Mouse (Mus musculus): ENCODE data around the gene Snx9.

Gene Snx9

GRCm38 (mm10) chr17:5806823-5807222, 34.3 kb upstream of the Snx9 start:
- no peak for DNase-seq (ENCODE audit: low spot score in 2 of 2)

GRCm38 (mm10) chr17:5807847-5808386, 33.2 kb upstream of the Snx9 start:
- DNase-seq (ENCODE audit: low spot score in 2 of 2): no peak

DNA sequence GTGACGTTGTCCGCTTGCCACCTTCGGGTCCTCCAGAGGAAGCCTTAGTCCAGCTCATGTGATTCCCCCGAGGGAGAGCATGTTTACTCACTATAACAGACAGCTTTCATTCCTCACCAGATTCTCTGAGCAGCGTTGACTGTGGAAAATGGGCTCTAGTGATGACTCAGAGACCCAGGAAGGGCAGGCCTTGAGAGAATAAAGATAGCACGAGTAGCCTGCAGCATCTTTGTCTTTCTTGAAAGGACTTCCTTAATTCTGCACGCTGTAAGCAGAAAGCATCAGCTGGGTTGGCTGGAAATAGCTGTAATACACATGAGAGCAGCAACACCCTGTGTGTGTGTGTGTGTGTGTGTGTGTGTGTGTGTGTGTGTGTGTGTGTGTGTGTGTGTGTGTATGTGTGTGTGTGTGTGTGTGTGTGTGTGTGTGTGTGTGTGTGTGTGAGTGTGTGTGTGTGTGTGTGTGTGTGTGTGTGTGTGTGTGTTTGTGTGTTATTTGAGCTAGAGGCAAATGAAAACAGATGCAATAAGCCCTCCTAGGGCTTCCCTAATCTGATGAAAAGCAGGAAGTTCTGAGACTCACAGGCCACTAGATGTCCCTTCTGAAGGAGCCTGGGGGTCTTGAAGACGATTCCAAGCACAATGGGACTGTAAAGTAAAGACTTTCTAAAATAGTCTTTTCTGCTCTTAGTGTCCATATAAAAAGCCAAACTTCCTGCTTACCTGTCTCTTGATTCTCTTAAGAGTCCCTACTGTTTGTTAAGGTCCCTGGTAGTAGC, 27.1 kb upstream of the Snx9 start:
- DNase-seq (ENCODE audit: low spot score in 2 of 2): no peak

- no peak for DNase-seq (ENCODE audit: low spot score in 2 of 2)
Observed at GRCm38 (mm10) chr17:5814641-5814920, 26.5 kb upstream of the Snx9 start.

DNA sequence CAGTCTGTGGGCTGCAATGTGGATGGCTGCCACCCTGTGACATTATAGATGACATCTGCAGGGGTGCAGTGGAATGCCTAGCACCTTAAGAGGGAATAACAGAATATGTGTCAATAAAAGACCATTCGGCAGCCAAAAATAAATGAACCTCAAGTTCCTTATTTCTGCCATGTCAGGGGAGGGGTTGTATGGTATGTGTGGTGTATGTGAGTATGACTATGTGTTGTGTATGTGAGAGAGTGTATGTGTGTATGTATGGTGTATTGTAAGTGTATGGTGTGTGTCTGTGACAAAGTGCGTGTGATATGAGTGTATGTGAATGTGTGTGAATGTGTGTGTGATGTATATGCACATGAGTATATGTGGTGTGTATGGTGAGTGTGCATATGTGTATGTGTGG, 23.3 kb upstream of the Snx9 start:
- DNase-seq (ENCODE audit: low spot score in 2 of 2): no peak

GRCm38 (mm10) chr17:5819105-5819504, 22.0 kb upstream of the Snx9 start:
- DNase-seq (ENCODE audit: low spot score in 2 of 2): no peak

DNA sequence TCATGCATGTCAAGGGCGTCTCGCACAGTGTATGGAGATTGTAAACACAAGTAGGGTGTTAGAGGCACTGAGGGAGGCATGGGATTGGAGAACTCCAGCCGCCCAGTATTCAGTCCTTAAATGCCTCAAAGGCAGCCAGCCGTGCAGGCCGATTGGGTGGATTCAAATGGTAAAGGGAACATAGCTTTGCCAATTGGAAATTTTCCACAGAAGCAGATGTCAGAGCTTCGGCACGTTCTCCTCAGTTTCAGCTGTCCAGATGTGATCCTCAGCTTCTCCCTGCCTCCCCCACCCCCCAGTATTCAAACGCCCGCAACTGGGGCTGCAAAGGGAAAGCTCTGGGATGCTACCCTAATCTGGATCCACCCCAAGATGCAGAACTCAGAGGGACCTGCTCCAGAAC, 21.3 kb upstream of the Snx9 start:
- DNase-seq (ENCODE audit: low spot score in 2 of 2): no peak

- DNase-seq (ENCODE audit: low spot score in 2 of 2): no peak
Observed at GRCm38 (mm10) chr17:5822541-5822940, 18.6 kb upstream of the Snx9 start.

DNA sequence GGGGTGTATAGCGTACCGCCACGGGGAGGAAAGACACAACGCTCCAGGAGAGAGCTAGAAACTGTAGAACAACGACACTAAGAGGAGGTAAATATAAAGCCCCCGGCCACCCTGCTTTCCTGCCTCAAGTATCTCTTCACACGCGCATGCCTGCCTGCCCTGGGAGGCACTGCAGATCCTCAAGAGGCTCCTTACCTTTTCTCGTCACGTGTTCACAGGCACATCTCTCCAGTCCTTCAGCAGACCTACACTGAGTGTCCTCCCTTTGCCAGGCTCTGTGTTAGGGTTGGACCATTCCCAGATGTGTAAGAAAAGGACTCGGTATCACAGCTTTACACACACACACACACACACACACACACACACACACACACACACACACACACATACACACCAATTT, 18.1 kb upstream of the Snx9 start:
- no peak for DNase-seq (ENCODE audit: low spot score in 2 of 2)

GRCm38 (mm10) chr17:5827836-5828582, 13.1 kb upstream of the Snx9 start:
- DNase-seq (ENCODE audit: low spot score in 2 of 2): no peak

DNA sequence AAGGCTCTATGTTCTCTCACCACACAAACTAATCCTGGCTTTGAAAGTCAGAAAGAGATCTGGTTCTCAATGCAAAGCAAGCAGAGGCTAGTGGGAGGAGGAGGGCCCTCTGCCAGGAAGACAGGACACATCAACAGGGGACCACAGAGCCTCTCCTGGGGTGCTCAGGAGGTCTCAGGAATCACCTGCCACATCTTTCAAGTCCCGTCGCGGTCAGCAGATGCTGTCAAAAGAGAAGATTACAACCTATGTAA, 12.6 kb upstream of the Snx9 start:
- DNase-seq (ENCODE audit: low spot score in 2 of 2): no peak

GRCm38 (mm10) chr17:5828944-5829343, 12.2 kb upstream of the Snx9 start:
- DNase-seq (ENCODE audit: low spot score in 2 of 2): no peak

DNA sequence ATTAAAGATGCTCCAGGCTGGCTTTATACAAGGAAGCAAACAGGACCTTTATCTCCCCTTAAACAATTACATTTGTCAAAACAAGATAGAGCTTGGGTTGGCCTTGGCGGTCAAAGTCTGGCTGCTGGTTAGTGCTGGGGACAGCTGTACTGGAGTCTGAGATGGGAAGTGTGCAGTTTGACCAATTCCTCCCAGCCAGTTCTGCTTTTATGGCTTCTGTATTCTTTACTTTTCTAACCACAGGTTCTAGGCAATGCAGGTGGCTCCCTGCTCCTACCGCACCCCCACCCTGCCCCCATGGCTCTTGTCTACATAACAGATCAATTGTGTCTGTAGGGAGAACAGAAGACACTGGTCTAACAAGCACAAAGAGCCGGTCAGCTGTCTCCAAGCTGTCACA, 11.2 kb upstream of the Snx9 start:
- no peak for DNase-seq (ENCODE audit: low spot score in 2 of 2)

- DNase-seq (ENCODE audit: low spot score in 2 of 2): no peak
Observed at GRCm38 (mm10) chr17:5830382-5830781, 10.7 kb upstream of the Snx9 start.

GRCm38 (mm10) chr17:5830832-5831231, 10.3 kb upstream of the Snx9 start:
- no peak for DNase-seq (ENCODE audit: low spot score in 2 of 2)

GRCm38 (mm10) chr17:5831257-5831806, 9.8 kb upstream of the Snx9 start:
- no peak for DNase-seq (ENCODE audit: low spot score in 2 of 2)

GRCm38 (mm10) chr17:5834166-5834565, 7.0 kb upstream of the Snx9 start:
- DNase-seq (ENCODE audit: low spot score in 2 of 2): no peak

GRCm38 (mm10) chr17:5834798-5835328, 6.3 kb upstream of the Snx9 start:
- DNase-seq (ENCODE audit: low spot score in 2 of 2): no peak

- no peak for DNase-seq (ENCODE audit: low spot score in 2 of 2)
Observed at GRCm38 (mm10) chr17:5839549-5840240, 1.4 kb upstream of the Snx9 start.

GRCm38 (mm10) chr17:5840550-5841127, 490 bp upstream of the Snx9 start:
- DNase-seq (ENCODE audit: low spot score in 2 of 2): peak; percentile 18 to 25

GRCm38 (mm10) chr17:5841943-5842273, 779 bp downstream of the Snx9 start:
- DNase-seq (ENCODE audit: low spot score in 2 of 2): no peak

- no peak for DNase-seq (ENCODE audit: low spot score in 2 of 2)
Observed at GRCm38 (mm10) chr17:5842988-5843640, 2.0 kb downstream of the Snx9 start.
